Mouse (Mus musculus) embryonic facial prominence, embryonic 12.5 days (tissue): ENCODE data around the gene Pax2. TPM values are rescaled to one million over a fixed set of nuclear protein-coding genes. Genes with fewer than 3 reads are reported as not detected.

Experiments used
- ATAC-seq: fragments of 200-750 bp; cut with Nextera tagmentation; 2 replicates; pipeline ENCODE4 v1.8.0; 2017; ENCODE audit not compliant: insufficient number of reproducible peaks, insufficient read depth, low FRiP score, low TSS enrichment
- H3K27ac ChIP-seq: fragments of 300-500 bp; sonication (generic); 2 replicates; pipeline ENCODE4 v1.5.1; 2016; ENCODE audit warnings: mild to moderate bottlenecking
- H3K27me3 ChIP-seq: fragments of 300-500 bp; sonication (generic); 2 replicates; pipeline ENCODE4 v1.6.1; 2016; ENCODE audit warnings: mild to moderate bottlenecking, moderate library complexity
- H3K36me3 ChIP-seq: fragments of 300-500 bp; sonication (generic); 2 replicates; pipeline ENCODE4 v1.6.1; 2016; ENCODE audit warnings: mild to moderate bottlenecking
- H3K4me1 ChIP-seq: fragments of 300-500 bp; sonication (generic); 2 replicates; pipeline ENCODE4 v1.6.1; 2016
- H3K4me2 ChIP-seq: fragments of 300-500 bp; sonication (generic); replicated peaks from 2 replicates; pipeline ENCODE4 v1.6.1; 2016; ENCODE audit warnings: mild to moderate bottlenecking, moderate library complexity
- H3K4me3 ChIP-seq: fragments of 300-500 bp; sonication (generic); 2 replicates; pipeline ENCODE4 v1.5.1; 2016; ENCODE audit warnings: mild to moderate bottlenecking
- H3K9ac ChIP-seq: fragments of 300-500 bp; sonication (generic); 2 replicates; pipeline ENCODE4 v1.6.1; 2016; ENCODE audit warnings: mild to moderate bottlenecking, moderate library complexity
- H3K9me3 ChIP-seq: fragments of 300-500 bp; sonication (generic); 2 replicates; pipeline ENCODE4 v1.6.1; 2016; ENCODE audit warnings: mild to moderate bottlenecking, moderate library complexity
- WGBS: fragments of 180-500 bp; shearing (Covaris S2); methylation state at CpG from one replicate; pipeline ENCODE4 v1.1.7; 2016; 5-methylcytosine and 5-hydroxymethylcytosine counted together
- polyA plus RNA-seq: library from polyadenylated mRNA; unstranded; fragments of >200 nt; fragmentation: Nextera tagmentation; extraction: Ambion mirVana; gene quantifications from 2 replicates; pipeline ENCODE4 v1.2.1, GENCODE M21; 2016

Pax2 gene
- polyA plus RNA-seq, 1 experiment from 2014 or later, result 0.95 TPM

DNA sequence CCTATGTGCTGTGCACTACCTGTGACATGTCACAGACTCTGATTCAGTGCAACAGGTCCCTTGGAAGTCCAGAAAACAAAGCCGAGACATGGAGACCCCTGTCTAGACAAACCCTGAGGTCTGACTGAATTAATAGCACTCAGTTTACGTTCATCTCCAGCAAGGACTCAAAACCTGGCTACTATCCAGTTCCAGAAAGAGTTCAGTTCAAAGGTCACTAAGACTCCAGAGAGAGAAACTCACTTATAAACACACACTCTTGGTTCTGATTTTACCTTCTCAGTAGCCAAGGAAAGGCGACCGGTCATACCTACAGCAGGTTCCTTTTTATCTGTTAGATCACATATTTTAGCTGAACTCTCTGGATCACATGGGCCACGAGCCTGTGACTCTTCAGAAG is 43.3 kb downstream of the Pax2 start:
- H3K9ac ChIP-seq, result no peak overlapping the region
- no peaks in the 10 kb centered on the region for H3K9me3 ChIP-seq
- no peak overlapping the region for H3K4me3 ChIP-seq
- no peak overlapping the region for H3K27ac ChIP-seq
- H3K4me2 ChIP-seq, result no peak overlapping the region
- no peaks in the 10 kb centered on the region for H3K27me3 ChIP-seq
- ATAC-seq, result no peak
- H3K36me3 ChIP-seq, result no peaks in the 10 kb centered on the region
- WGBS, result 59% methylated on average over 5 of the region's 5 CpGs
- peaks cover 35% of the 10 kb centered on the region for H3K4me1 ChIP-seq

GRCm38 (mm10) chr19:44800327-44800726 is 44.5 kb downstream of the Pax2 start:
- H3K36me3 ChIP-seq, result no peaks in the 10 kb centered on the region
- H3K4me1 ChIP-seq, result peaks cover 35% of the 10 kb centered on the region
- H3K4me2 ChIP-seq, result no peak overlapping the region
- no peak overlapping the region for H3K9ac ChIP-seq
- no peaks in the 10 kb centered on the region for H3K27me3 ChIP-seq
- no peak for ATAC-seq
- no peak overlapping the region for H3K4me3 ChIP-seq
- no peak overlapping the region for H3K27ac ChIP-seq
- no peaks in the 10 kb centered on the region for H3K9me3 ChIP-seq
- 31% methylated on average over 6 of the region's 6 CpGs for WGBS

DNA sequence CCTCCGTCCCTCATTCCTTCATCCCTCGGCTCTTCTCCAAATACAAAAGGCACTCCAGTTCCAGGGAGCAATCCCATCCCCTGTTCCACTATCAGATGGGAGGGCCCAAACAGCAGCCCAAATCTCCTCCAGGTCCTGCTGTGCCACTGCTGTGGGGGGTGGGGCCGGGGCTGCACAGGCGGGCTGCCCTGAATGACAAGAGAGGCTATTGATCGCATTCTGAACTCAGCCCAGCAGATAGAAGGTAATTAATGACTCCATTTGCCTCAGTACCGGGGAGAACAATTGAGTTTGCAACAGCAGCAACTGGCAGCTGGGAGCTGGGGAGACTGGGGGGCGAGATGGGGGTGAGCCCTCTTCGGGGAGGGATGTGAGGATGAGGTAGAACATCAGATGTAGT is 52.9 kb downstream of the Pax2 start:
- ATAC-seq, result no peak
- Histone ChIP-seq H3K4me3 (no peak overlapping the region), H3K27me3 (peaks cover 4% of the 10 kb centered on the region; the same call in 1 of the 2 replicates), H3K4me2 (no peak overlapping the region), H3K9me3 (no peaks in the 10 kb centered on the region), H3K4me1 (peaks cover 8% of the 10 kb centered on the region; the same call in 1 of the 2 replicates), H3K27ac (no peak overlapping the region), H3K9ac (no peak overlapping the region), H3K36me3 (no peaks in the 10 kb centered on the region)
- WGBS, result 7% methylated on average over 8 of the region's 8 CpGs

DNA sequence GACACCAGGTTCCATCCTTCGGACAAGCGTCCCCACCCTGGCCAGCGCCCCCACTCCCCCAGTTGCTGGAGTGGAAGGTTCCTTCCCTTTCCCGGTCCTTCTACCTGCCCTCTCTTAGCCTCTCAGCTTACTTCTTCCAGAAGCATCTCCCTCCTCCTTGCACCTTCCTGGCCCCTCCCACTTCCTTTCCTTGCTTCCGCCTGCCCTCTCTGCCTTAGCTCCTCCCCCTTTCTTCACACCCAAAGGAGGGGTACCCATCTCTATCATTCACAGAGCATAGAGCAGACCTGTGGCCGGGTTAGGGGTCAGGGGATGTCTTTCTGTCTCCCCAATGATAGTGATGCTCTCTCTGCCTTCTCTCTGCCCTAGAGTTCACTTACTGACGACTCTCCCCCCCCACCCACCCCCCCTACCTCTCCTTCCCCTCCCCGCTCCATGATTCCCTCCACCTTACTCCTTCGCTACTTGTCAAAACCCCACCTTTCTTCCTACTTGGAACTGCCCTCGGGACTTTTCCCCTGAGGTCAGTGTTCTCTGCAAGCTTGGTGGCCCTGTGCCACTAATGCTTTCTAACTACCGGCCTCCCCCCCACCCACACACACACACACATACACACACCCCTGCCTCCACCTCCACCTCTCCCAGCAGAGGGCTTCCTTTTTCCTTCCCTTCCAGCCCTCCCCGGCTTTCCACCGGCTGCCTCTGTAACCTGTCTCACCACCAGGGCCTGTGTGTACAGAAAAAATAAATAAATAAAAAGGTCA is 57.0 kb downstream of the Pax2 start:
- Histone ChIP-seq H3K27ac (no peak overlapping the region), H3K4me3 (no peak overlapping the region), H3K9ac (no peak overlapping the region), H3K4me1 (peaks cover 8% of the 10 kb centered on the region; the same call in 1 of the 2 replicates), H3K36me3 (no peaks in the 10 kb centered on the region), H3K4me2 (no peak overlapping the region), H3K27me3 (peaks cover 9% of the 10 kb centered on the region; the same call in 1 of the 2 replicates), H3K9me3 (no peaks in the 10 kb centered on the region)
- WGBS, result 55% methylated on average over 13 of the region's 13 CpGs
- ATAC-seq, result no peak

DNA sequence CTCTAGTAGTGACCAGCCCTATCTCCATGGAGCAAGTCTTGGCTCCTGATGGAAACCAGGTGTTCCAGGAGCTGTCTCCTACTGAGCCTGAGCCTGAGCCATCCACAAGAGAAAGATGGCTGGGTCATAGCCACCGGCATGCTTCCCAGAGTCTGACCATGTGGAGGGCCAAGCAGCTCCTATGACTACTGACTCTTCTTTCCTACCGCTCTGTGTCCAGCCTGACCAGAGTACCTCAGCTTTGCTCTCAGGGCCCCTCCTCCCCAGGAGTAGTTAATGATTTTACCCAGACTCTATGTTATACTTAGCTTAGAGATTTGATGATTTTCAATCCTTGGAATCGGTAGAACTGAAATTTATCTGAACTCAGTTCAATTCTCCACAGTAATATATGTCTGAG is 59.3 kb downstream of the Pax2 start:
- Histone ChIP-seq H3K4me2 (no peak overlapping the region), H3K9ac (no peak overlapping the region), H3K4me1 (peaks cover 8% of the 10 kb centered on the region; the same call in 1 of the 2 replicates), H3K4me3 (no peak overlapping the region), H3K27me3 (peaks cover 5% of the 10 kb centered on the region; the same call in 1 of the 2 replicates), H3K9me3 (no peaks in the 10 kb centered on the region), H3K27ac (no peak overlapping the region), H3K36me3 (no peaks in the 10 kb centered on the region)
- no peak for ATAC-seq
- 86% methylated on average over 3 of the region's 3 CpGs for WGBS

DNA sequence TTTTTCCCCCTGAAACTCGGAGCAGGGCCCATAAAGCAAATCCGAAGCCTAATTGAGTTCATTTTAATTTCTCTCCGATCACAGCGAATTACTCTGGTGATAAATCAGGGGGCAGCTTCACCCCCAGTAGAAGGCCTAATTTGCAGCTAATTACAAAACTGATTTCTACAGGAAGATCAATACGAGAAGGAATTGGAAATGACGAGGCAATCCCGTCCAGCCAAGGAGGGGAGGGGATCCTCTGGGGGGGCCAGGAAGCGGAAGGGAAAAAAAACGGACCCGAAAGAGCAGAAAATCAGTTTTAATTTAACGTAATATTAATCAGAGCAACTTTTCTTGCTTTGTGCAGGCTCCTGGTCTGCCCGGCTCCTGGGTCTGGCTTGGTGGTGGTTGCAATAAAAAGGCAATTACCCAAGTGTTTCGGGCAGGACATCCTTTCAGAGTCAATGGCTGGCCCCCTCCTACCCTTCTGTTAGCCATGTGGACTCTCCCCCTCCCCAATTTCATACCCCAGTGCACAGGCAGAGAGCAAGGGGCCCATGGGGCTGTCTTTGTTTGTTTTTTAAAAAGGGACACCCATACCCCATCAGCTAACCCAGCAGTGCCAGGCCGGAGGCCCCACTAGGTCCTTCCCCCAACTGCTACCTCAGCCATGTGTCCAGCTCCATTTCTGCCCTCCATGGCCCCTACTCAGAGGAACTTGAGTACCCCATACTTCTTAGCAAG is 61.7 kb downstream of the Pax2 start:
- peaks cover 5% of the 10 kb centered on the region; the same call in 1 of the 2 replicates for H3K27me3 ChIP-seq
- 45% methylated on average over 14 of the region's 14 CpGs for WGBS
- no peak overlapping the region for H3K4me2 ChIP-seq
- no peaks in the 10 kb centered on the region for H3K9me3 ChIP-seq
- peaks cover 7% of the 10 kb centered on the region; the same call in 1 of the 2 replicates for H3K4me1 ChIP-seq
- no peak for ATAC-seq
- H3K4me3 ChIP-seq, result no peak overlapping the region
- no peak overlapping the region for H3K27ac ChIP-seq
- H3K36me3 ChIP-seq, result no peaks in the 10 kb centered on the region
- no peak overlapping the region for H3K9ac ChIP-seq

- no peak overlapping the region for H3K4me3 ChIP-seq
- H3K27ac ChIP-seq, result no peak overlapping the region
- no peak for ATAC-seq
- H3K9me3 ChIP-seq, result no peaks in the 10 kb centered on the region
- peaks cover 9% of the 10 kb centered on the region; the same call in 1 of the 2 replicates for H3K27me3 ChIP-seq
- 78% methylated on average over 6 of the region's 6 CpGs for WGBS
- H3K4me2 ChIP-seq, result no peak overlapping the region
- no peak overlapping the region for H3K9ac ChIP-seq
- H3K4me1 ChIP-seq, result peaks cover 2% of the 10 kb centered on the region; the same call in 1 of the 2 replicates
- H3K36me3 ChIP-seq, result no peaks in the 10 kb centered on the region
Observed at GRCm38 (mm10) chr19:44818676-44819075, 62.8 kb downstream of the Pax2 start.

DNA sequence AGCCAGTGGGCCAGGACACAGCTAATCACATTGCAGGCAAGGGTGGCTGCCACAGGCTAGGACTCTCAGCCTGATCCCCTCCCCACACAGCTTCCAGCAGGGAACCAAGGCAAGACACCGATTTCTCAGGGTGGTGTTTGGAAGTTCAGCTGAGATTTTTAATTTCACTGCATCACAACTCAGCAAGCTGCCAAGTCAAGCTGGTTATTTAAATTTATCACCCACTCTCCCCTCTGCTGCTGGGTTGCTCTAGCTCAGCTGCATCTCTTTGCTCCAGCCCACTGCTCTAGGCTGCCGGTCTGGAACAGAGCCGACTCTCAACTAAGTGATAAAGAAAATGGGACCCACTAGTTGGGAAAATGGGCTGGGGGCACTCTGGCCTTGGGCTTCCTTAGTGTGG is 65.7 kb downstream of the Pax2 start:
- Histone ChIP-seq H3K4me2 (no peak overlapping the region), H3K9ac (no peak overlapping the region), H3K27me3 (peaks cover 4% of the 10 kb centered on the region; the same call in 1 of the 2 replicates), H3K4me1 (peaks cover 16% of the 10 kb centered on the region), H3K4me3 (no peak overlapping the region), H3K36me3 (no peaks in the 10 kb centered on the region), H3K9me3 (no peaks in the 10 kb centered on the region), H3K27ac (no peak overlapping the region)
- ATAC-seq, result no peak
- 64% methylated on average over 3 of the region's 3 CpGs for WGBS

DNA sequence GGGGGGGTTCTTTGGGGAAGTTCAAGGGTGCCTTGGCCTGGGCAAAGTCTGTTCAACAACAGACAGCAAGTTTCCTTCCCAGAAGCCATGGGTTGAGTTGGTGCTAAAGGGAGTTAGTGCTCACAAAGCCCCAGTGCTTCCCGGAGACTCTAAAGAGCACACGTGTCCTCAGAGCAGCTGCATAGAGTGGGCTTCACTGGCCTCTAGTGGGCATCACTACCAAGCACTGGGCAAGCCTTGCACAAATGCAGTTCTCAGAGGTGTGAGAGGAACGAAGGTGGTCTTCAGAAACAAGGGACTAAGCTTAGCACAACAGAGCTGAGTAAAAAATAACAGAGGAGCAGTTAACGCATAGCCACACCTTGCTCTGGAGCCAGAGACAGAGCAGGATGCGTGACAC is 66.5 kb downstream of the Pax2 start:
- no peak for ATAC-seq
- no peak overlapping the region for H3K9ac ChIP-seq
- no peaks in the 10 kb centered on the region for H3K36me3 ChIP-seq
- 73% methylated on average over 5 of the region's 5 CpGs for WGBS
- H3K4me3 ChIP-seq, result no peak overlapping the region
- H3K27me3 ChIP-seq, result peaks cover 4% of the 10 kb centered on the region; the same call in 1 of the 2 replicates
- H3K4me1 ChIP-seq, result peaks cover 16% of the 10 kb centered on the region
- no peak overlapping the region for H3K27ac ChIP-seq
- H3K9me3 ChIP-seq, result no peaks in the 10 kb centered on the region
- no peak overlapping the region for H3K4me2 ChIP-seq

GRCm38 (mm10) chr19:44823657-44824056 is 67.8 kb downstream of the Pax2 start:
- Histone ChIP-seq H3K4me3 (no peak overlapping the region), H3K4me2 (no peak overlapping the region), H3K27me3 (peaks cover 11% of the 10 kb centered on the region), H3K36me3 (no peaks in the 10 kb centered on the region), H3K9me3 (no peaks in the 10 kb centered on the region), H3K27ac (no peak overlapping the region), H3K9ac (no peak overlapping the region), H3K4me1 (peaks cover 16% of the 10 kb centered on the region)
- no peak for ATAC-seq
- 31% methylated on average over 3 of the region's 3 CpGs for WGBS

DNA sequence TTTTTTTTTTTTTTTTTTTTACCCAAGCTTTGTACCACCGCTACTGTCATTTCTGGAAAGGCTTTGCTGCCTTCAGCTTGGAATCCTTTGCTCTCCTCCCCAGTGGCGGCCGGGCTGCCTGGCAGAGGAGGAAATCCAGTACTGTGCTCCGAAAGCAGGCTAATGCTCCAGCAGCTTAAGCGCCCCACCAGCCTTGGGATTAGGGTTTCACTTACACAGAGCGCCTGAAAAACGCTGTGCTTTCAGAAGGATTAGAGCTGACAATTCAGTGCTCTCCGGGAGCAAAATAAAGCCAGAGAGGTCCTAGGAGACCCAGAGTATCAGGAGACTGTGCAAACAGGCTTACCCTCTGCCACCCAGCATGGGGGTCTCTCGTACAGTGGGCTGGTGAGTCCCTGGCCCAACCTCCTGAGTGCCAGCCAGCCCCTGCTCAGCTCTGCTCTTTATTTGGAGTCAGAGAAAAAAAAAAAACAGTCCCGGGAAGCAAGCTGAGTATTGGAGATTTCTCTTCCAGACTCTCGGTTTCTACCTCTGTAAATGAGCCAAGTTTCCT is 69.4 kb downstream of the Pax2 start:
- Histone ChIP-seq H3K36me3 (no peaks in the 10 kb centered on the region), H3K4me3 (no peak overlapping the region), H3K4me2 (peak overlapping the region; percentile 36), H3K4me1 (peaks cover 16% of the 10 kb centered on the region), H3K9me3 (no peaks in the 10 kb centered on the region), H3K27me3 (peaks cover 11% of the 10 kb centered on the region), H3K27ac (peak overlapping the region; percentile 47; the same call in 1 of the 2 replicates), H3K9ac (no peak overlapping the region)
- ATAC-seq, result no peak
- 4% methylated on average over 11 of the region's 11 CpGs for WGBS
